Mouse (Mus musculus) limb, embryonic 13.5 days (tissue): ENCODE measurements around the gene Kctd19. TPM values are rescaled to one million over a fixed set of nuclear protein-coding genes. Genes with fewer than 3 reads are reported as not detected.

Experiments
- ATAC-seq: fragments of 200-750 bp; cut with Nextera tagmentation; 2 replicates; pipeline ENCODE4 v1.8.0; 2017; ENCODE audit warnings: low read depth, moderate number of reproducible peaks, moderate TSS enrichment; ENCODE audit not compliant: low FRiP score
- H3K27ac ChIP-seq: fragments of 300-500 bp; sonication (generic); 2 replicates; pipeline ENCODE4 v1.5.1; 2015; ENCODE audit warnings: inconsistent platforms, mild to moderate bottlenecking, moderate library complexity
- H3K27me3 ChIP-seq: fragments of 300-500 bp; sonication (generic); 2 replicates; pipeline ENCODE4 v1.6.1; 2015; ENCODE audit warnings: mild to moderate bottlenecking, inconsistent platforms
- H3K36me3 ChIP-seq: fragments of 300-500 bp; sonication (generic); 2 replicates; pipeline ENCODE4 v1.6.1; 2015; ENCODE audit warnings: inconsistent platforms, mild to moderate bottlenecking, moderate library complexity
- H3K4me1 ChIP-seq: fragments of 300-500 bp; sonication (generic); 2 replicates; pipeline ENCODE4 v1.6.1; 2015; ENCODE audit warnings: inconsistent platforms
- H3K4me2 ChIP-seq: fragments of 300-500 bp; sonication (generic); replicated peaks from 2 replicates; pipeline ENCODE4 v1.6.1; 2015; ENCODE audit warnings: inconsistent platforms, mild to moderate bottlenecking, moderate library complexity
- H3K4me3 ChIP-seq: fragments of 300-500 bp; sonication (generic); 2 replicates; pipeline ENCODE4 v1.5.1; 2015; ENCODE audit warnings: moderate library complexity, mild to moderate bottlenecking, inconsistent platforms
- H3K9ac ChIP-seq: fragments of 300-500 bp; sonication (generic); 2 replicates; pipeline ENCODE4 v1.6.1; 2015; ENCODE audit warnings: mild to moderate bottlenecking, inconsistent platforms
- H3K9me3 ChIP-seq: fragments of 300-500 bp; sonication (generic); 2 replicates; pipeline ENCODE4 v1.6.1; 2016; ENCODE audit warnings: inconsistent platforms
- WGBS: fragments of 180-500 bp; shearing (Covaris S2); methylation state at CpG from one replicate; pipeline ENCODE4 v1.1.7; 2015; 5-methylcytosine and 5-hydroxymethylcytosine counted together
- polyA plus RNA-seq: library from polyadenylated mRNA; unstranded; fragments of >200 nt; fragmentation: Nextera tagmentation; extraction: Ambion mirVana; gene quantifications from 2 replicates; pipeline ENCODE4 v1.2.1, GENCODE M21; 2015

Kctd19 gene
- polyA plus RNA-seq, 1 experiment from 2014 or later, result not detected

- no peak for ATAC-seq
- Histone ChIP-seq H3K4me1 (peaks cover 5% of the 10 kb centered on the region), H3K4me2 (no peak overlapping the region), H3K27me3 (no peaks in the 10 kb centered on the region; the same call in 1 of the 2 replicates), H3K9me3 (no peaks in the 10 kb centered on the region), H3K36me3 (no peaks in the 10 kb centered on the region), H3K9ac (no peak overlapping the region), H3K4me3 (no peak overlapping the region), H3K27ac (no peak overlapping the region)
- WGBS, result 7% methylated on average over 6 of the region's 6 CpGs
Measured at GRCm38 (mm10) chr8:105441433-105441832, 28.1 kb upstream of the Kctd19 start.

DNA sequence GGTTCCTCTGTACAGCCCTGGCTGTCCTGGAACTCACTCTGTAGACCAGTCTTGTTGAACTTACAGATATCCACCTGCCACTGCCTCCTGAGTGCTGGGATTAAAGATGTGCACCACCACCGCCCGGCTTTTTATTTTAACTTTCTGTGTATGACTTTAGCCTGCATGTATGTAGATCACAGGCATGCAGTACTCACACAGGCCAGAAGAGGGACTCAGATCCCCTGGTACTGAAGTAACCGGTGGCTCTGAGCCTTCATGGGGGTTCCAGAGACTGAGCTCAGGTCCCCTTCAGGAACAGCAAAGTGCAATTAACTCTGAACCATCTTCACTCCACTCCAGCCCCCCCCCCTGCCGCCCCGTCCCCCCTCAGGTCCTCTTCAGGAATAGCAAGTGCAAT lies 25.6 kb upstream of the Kctd19 start:
- Histone ChIP-seq H3K36me3 (no peaks in the 10 kb centered on the region), H3K27me3 (no peaks in the 10 kb centered on the region; the same call in 1 of the 2 replicates), H3K4me1 (no peaks in the 10 kb centered on the region), H3K4me3 (no peak overlapping the region), H3K9me3 (no peaks in the 10 kb centered on the region), H3K9ac (no peak overlapping the region), H3K27ac (no peak overlapping the region), H3K4me2 (no peak overlapping the region)
- no peak for ATAC-seq
- 42% methylated on average over 5 of the region's 5 CpGs for WGBS

DNA sequence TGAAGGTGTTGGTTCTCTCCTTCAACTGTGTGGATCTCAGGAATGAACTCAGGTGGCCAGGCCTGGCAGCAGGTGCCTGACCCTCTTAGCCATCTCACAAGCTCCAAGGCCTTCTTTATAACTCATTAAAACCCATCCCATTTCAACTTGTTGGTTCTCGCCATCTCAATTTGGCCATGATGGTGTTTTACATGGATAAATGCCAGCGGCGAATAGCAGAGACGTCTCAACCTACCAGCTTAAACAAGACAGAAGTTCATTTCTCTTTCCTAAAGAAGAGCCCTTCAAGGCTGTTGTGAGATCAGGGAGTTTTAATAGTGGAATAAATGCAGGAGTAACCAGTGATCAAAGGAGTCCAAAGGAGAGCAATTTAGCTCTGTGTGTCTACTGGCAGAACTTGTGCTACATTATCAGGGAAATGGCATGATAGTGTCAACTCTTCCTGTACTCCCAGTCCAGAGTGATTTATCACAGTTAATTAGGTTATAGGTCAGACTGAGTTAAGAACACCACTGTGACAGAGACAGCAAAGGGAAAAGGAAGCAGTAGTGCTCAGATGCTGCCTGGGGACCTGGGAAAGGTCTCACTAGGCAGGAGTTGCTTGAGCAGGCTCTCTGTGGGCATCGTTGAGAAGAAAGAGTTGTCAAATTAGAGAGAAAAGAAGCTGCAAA lies 23.9 kb upstream of the Kctd19 start:
- Histone ChIP-seq H3K4me1 (no peaks in the 10 kb centered on the region), H3K27ac (no peak overlapping the region), H3K9me3 (no peaks in the 10 kb centered on the region), H3K9ac (no peak overlapping the region), H3K27me3 (no peaks in the 10 kb centered on the region; the same call in 1 of the 2 replicates), H3K36me3 (no peaks in the 10 kb centered on the region), H3K4me2 (no peak overlapping the region), H3K4me3 (no peak overlapping the region)
- WGBS, result 87% methylated on average over 5 of the region's 5 CpGs
- no peak for ATAC-seq

GRCm38 (mm10) chr8:105436218-105436617 lies 22.9 kb upstream of the Kctd19 start:
- 72% methylated on average over 5 of the region's 5 CpGs for WGBS
- ATAC-seq, result no peak

GRCm38 (mm10) chr8:105434136-105434535 lies 20.8 kb upstream of the Kctd19 start:
- no peak overlapping the region for H3K4me2 ChIP-seq
- WGBS, result 62% methylated on average over 5 of the region's 5 CpGs
- H3K9ac ChIP-seq, result no peak overlapping the region
- H3K27me3 ChIP-seq, result peaks cover 4% of the 10 kb centered on the region; the same call in 1 of the 2 replicates
- H3K27ac ChIP-seq, result no peak overlapping the region
- no peak for ATAC-seq
- H3K36me3 ChIP-seq, result no peaks in the 10 kb centered on the region
- no peak overlapping the region for H3K4me3 ChIP-seq
- H3K4me1 ChIP-seq, result no peaks in the 10 kb centered on the region
- no peaks in the 10 kb centered on the region for H3K9me3 ChIP-seq

More at GRCm38 (mm10) chr8:105436218-105436617, 22.9 kb upstream of the Kctd19 start:
- Histone ChIP-seq H3K9ac (no peak overlapping the region), H3K9me3 (no peaks in the 10 kb centered on the region), H3K4me3 (no peak overlapping the region), H3K4me2 (no peak overlapping the region), H3K27ac (no peak overlapping the region), H3K36me3 (no peaks in the 10 kb centered on the region), H3K4me1 (no peaks in the 10 kb centered on the region), H3K27me3 (no peaks in the 10 kb centered on the region; the same call in 1 of the 2 replicates)

DNA sequence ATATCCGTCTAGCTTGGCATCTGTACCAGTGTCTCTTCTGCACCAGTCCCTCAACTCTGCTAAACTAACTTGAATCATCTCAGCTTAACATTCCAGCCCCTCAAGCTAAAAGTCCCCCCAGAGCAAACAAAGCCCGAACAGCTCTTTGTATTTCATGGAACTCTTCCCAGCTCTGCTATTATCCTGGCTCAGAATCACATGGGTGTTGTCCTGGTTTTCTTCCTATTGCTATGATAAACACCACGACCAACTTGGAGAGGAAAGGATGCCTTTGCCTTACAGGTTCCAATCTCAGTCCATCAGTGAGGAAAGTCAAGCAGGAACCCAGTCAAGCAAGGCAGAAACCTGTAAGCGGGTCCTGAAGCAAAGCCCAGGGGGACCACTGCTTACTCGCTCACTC lies 20.2 kb upstream of the Kctd19 start:
- no peaks in the 10 kb centered on the region for H3K4me1 ChIP-seq
- 65% methylated on average over 5 of the region's 5 CpGs for WGBS

GRCm38 (mm10) chr8:105433021-105433420 lies 19.7 kb upstream of the Kctd19 start:
- Histone ChIP-seq H3K4me1 (no peaks in the 10 kb centered on the region), H3K36me3 (no peaks in the 10 kb centered on the region), H3K4me3 (no peak overlapping the region), H3K9me3 (no peaks in the 10 kb centered on the region), H3K9ac (no peak overlapping the region), H3K27me3 (peaks cover 4% of the 10 kb centered on the region; the same call in 1 of the 2 replicates), H3K4me2 (no peak overlapping the region), H3K27ac (no peak overlapping the region)
- WGBS, result 54% methylated on average over 6 of the region's 6 CpGs
- ATAC-seq, result no peak

More for the DNA sequence above, 20.2 kb upstream of the Kctd19 start:
- no peak overlapping the region for H3K4me2 ChIP-seq
- no peak overlapping the region for H3K4me3 ChIP-seq
- H3K9ac ChIP-seq, result no peak overlapping the region
- H3K36me3 ChIP-seq, result no peaks in the 10 kb centered on the region
- H3K27me3 ChIP-seq, result peaks cover 4% of the 10 kb centered on the region; the same call in 1 of the 2 replicates
- no peak overlapping the region for H3K27ac ChIP-seq
- H3K9me3 ChIP-seq, result no peaks in the 10 kb centered on the region
- ATAC-seq, result no peak

DNA sequence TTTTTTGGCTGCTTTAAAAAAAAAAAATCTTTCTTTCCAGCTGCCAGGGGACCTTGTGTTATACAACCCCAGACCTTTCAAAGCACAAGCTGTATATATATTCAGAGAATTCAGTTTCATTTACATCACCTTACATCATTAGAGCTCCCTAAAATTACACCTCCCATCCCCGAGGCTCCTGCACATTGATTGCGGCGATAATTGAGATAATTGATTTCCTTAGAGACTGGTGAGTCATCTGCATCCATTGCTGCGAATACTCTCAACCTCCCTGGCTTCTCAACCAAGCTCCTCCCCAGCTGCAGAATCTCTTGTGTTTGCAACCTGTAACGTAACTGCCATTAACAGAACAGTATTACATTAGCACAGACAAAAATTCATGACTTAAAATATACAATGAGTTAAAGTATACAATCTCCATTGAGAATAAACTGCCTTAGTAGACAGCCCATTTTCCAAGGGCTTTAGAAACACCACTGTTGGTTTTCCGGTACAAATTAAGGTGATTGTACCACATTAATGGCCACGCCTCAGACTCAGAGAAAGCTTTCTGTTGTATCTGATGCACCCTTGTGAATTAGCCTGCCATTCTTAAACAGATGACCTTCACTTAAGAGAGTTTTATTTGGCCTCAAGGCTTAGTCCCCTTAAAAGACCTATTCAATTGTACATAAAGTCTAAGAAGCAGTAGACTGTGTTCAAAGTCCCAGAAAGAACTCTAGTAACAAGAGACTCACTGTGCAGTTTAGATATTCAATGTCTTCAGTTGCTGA lies 18.6 kb upstream of the Kctd19 start:
- no peaks in the 10 kb centered on the region for H3K9me3 ChIP-seq
- no peak for ATAC-seq
- no peaks in the 10 kb centered on the region for H3K36me3 ChIP-seq
- WGBS, result 69% methylated on average over 7 of the region's 7 CpGs
- H3K4me1 ChIP-seq, result no peaks in the 10 kb centered on the region
- H3K27ac ChIP-seq, result no peak overlapping the region
- H3K4me2 ChIP-seq, result no peak overlapping the region
- H3K4me3 ChIP-seq, result no peak overlapping the region
- H3K27me3 ChIP-seq, result peaks cover 4% of the 10 kb centered on the region; the same call in 1 of the 2 replicates
- no peak overlapping the region for H3K9ac ChIP-seq

DNA sequence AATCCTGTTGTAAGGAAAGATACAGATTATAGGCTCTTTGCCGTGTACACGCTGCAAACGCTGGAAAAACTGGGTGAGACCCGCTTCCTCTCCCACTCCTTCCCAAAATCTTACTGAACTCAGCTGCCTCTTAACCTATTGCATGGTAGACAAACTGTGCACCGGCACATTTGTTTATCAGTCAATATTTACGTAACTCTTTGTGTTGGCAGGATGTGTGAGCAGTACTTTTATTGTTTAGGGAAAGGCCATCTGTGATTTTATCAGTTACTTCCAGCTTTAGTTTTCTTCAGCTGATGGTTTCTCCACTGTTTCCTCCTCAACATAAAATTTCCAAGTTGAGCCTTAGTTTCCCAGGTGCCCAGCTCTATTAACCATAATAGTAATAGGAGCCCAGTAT lies 13.6 kb upstream of the Kctd19 start:
- no peaks in the 10 kb centered on the region for H3K9me3 ChIP-seq
- no peaks in the 10 kb centered on the region for H3K36me3 ChIP-seq
- H3K4me3 ChIP-seq, result no peak overlapping the region
- WGBS, result 79% methylated on average over 6 of the region's 6 CpGs
- ATAC-seq, result no peak
- H3K27me3 ChIP-seq, result peaks cover 4% of the 10 kb centered on the region; the same call in 1 of the 2 replicates
- H3K4me1 ChIP-seq, result no peaks in the 10 kb centered on the region
- no peak overlapping the region for H3K4me2 ChIP-seq
- H3K27ac ChIP-seq, result no peak overlapping the region
- no peak overlapping the region for H3K9ac ChIP-seq

GRCm38 (mm10) chr8:105422006-105422405 lies 8.7 kb upstream of the Kctd19 start:
- no peak overlapping the region for H3K9ac ChIP-seq
- WGBS, result 75% methylated on average over 1 of the region's 1 CpGs
- no peak overlapping the region for H3K4me3 ChIP-seq
- H3K4me2 ChIP-seq, result no peak overlapping the region
- no peak overlapping the region for H3K27ac ChIP-seq
- H3K36me3 ChIP-seq, result no peaks in the 10 kb centered on the region
- no peaks in the 10 kb centered on the region for H3K9me3 ChIP-seq
- no peaks in the 10 kb centered on the region for H3K27me3 ChIP-seq
- H3K4me1 ChIP-seq, result no peaks in the 10 kb centered on the region
- no peak for ATAC-seq

- no peak overlapping the region for H3K4me2 ChIP-seq
- no peak overlapping the region for H3K9ac ChIP-seq
- peaks cover 12% of the 10 kb centered on the region for H3K27me3 ChIP-seq
- no peaks in the 10 kb centered on the region for H3K36me3 ChIP-seq
- no peak overlapping the region for H3K27ac ChIP-seq
- H3K9me3 ChIP-seq, result no peaks in the 10 kb centered on the region
- 89% methylated on average over 4 of the region's 4 CpGs for WGBS
- ATAC-seq, result no peak
- H3K4me3 ChIP-seq, result no peak overlapping the region
- H3K4me1 ChIP-seq, result no peaks in the 10 kb centered on the region
Measured at GRCm38 (mm10) chr8:105419800-105420199, 6.5 kb upstream of the Kctd19 start.

GRCm38 (mm10) chr8:105418992-105419391 lies 5.7 kb upstream of the Kctd19 start:
- Histone ChIP-seq H3K4me2 (no peak overlapping the region), H3K27me3 (peaks cover 21% of the 10 kb centered on the region), H3K36me3 (no peaks in the 10 kb centered on the region), H3K27ac (no peak overlapping the region), H3K9ac (no peak overlapping the region), H3K4me1 (0 out of 2 replicates have a peak, but pooled peaks cover under 1% of the 10 kb centered on the region), H3K4me3 (no peak overlapping the region), H3K9me3 (no peaks in the 10 kb centered on the region)
- no peak for ATAC-seq
- WGBS, result 74% methylated on average over 2 of the region's 2 CpGs
